ENCODE assay signal across 23 mouse cellular contexts in the genomic region with DNA sequence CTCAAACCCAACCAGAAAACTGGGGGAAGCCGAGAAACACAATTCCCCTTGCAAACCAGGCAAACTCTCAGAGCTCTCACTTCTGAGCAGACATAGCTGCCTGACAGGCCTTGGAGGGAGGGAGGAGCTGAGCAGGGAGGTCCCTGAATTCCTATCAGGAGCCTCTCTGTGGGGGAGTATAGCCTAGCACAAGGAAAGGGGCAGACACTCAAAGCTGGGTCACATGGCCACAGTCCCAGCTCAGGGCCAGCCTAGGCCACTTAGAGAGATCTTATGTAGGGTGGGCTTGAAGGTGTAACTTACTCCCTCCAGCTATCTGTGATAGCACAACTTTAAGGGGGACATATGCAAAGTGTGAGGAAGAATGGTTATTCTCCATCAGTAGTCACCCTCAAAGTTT. TPM values are rescaled to one million over a fixed set of nuclear protein-coding genes. Genes with fewer than 3 reads are reported as not detected.
DNase-seq lines count a peak whose midpoint lies in the region; ATAC-seq lines count a peak whose summit lies in the region.
"Had no signal": no experiment of that assay in that cellular context is flagged by ENCODE, and none has a peak within 500 bp of the region (broad histone marks: within the 10 kb centered on the region; RNA-seq: fewer than 3 reads in every experiment).

No protein-coding gene starts in this region.

- 0 out of 2 replicates have a peak, but pooled peaks cover 3% of the 10 kb centered on the region for H3K36me3 ChIP-seq in kidney, embryonic 15.5 days
- H3K36me3 ChIP-seq: limb, embryonic 10.5 days had no signal

- no peak overlapping the region for H3K4me3 ChIP-seq in kidney, embryonic 15.5 days (replicated peaks)
- H3K4me3 ChIP-seq: forebrain, embryonic 13.5 days; limb, embryonic 10.5 days; neural tube, embryonic 13.5 days had no signal

- WGBS in kidney, embryonic 15.5 days, result 25% methylated on average over 1 of the region's 1 CpGs

- no peaks in the 10 kb centered on the region for H3K9me3 ChIP-seq in kidney, embryonic 15.5 days (replicated peaks)
- H3K9me3 ChIP-seq: forebrain, embryonic 13.5 days; limb, embryonic 10.5 days; neural tube, embryonic 13.5 days had no signal

- no peak for DNase-seq in kidney, adult 18-20 months
- peak; percentile 9 for DNase-seq in ovary, postnatal 36 days (ENCODE audit: low spot score)
- DNase-seq in ovary, postnatal 14 days (ENCODE audit: low spot score), result no peak
- peak; percentile 32 for DNase-seq in embryo, embryonic 9.5 days (ENCODE audit: extremely low spot score)
- DNase-seq in mesoderm, embryonic 11.5 days (ENCODE audit: low read depth, low spot score), result peak; percentile 33
- DNase-seq in layer of hippocampus, adult 9-10 months (ENCODE audit: low spot score), result no peak
- DNase-seq: adrenal gland, postnatal 25 days; cerebellum, adult 18-20 months; gastrocnemius, postnatal 14 days; heart, postnatal 14 days; layer of hippocampus, postnatal 36 days; lung, adult 2 months; right cerebral cortex, postnatal 4 days; thymus, postnatal 25 days had no signal

- no peak overlapping the region for H3K4me2 ChIP-seq in kidney, embryonic 15.5 days
- H3K4me2 ChIP-seq: forebrain, embryonic 13.5 days; liver, embryonic 11.5 days; neural tube, embryonic 13.5 days had no signal

- 0 out of 2 replicates have a peak, but pooled peaks cover 3% of the 10 kb centered on the region for H3K4me1 ChIP-seq in kidney, embryonic 15.5 days
- H3K4me1 ChIP-seq: forebrain, embryonic 13.5 days; neural tube, embryonic 13.5 days had no signal

- ATAC-seq in kidney, embryonic 15.5 days (replicated peaks; ENCODE audit: low FRiP score), result peak; percentile 84
- ATAC-seq: activated CD4-positive, CD25-positive, alpha-beta regulatory T cell, adult 4 months; forebrain, embryonic 13.5 days; intestine, embryonic 16.5 days had no signal

- no peak overlapping the region for H3K27ac ChIP-seq in kidney, embryonic 15.5 days
- H3K27ac ChIP-seq: forebrain, embryonic 13.5 days; limb, embryonic 10.5 days; macrophage; neural tube, embryonic 13.5 days had no signal

- no peaks in the 10 kb centered on the region for H3K27me3 ChIP-seq in kidney, embryonic 15.5 days
- H3K27me3 ChIP-seq: forebrain, embryonic 13.5 days; neural tube, embryonic 13.5 days had no signal

- no peak overlapping the region for H3K9ac ChIP-seq in kidney, embryonic 15.5 days
- H3K9ac ChIP-seq: forebrain, embryonic 13.5 days; neural tube, embryonic 13.5 days had no signal

RNA-seq across cellular contexts. Expression of gene Gata3, which starts 46.1 kb away (rescaled TPM):
- 98.5 and 108 TPM in 2 replicates for polyA plus RNA-seq in kidney, embryonic 15.5 days (2015; fragmentation: Nextera tagmentation; extraction: Ambion mirVana)
- polyA plus RNA-seq: macrophage had no signal

RNA-seq across cellular contexts. Expression of gene 9230102O04Rik, which starts 46.6 kb away (rescaled TPM):
- polyA plus RNA-seq in kidney, embryonic 15.5 days (2015; fragmentation: Nextera tagmentation; extraction: Ambion mirVana), result 4.9 and 6.2 TPM in 2 replicates
- polyA plus RNA-seq: forebrain, embryonic 13.5 days; intestine, embryonic 16.5 days; liver, embryonic 11.5 days; lung, adult 2 months; macrophage; neural tube, embryonic 13.5 days; testis, adult 2 months had no signal

RNA-seq across cellular contexts. Expression of gene 4930412O13Rik, which starts 54.9 kb away (rescaled TPM):
- polyA plus RNA-seq in kidney, embryonic 15.5 days (2015; fragmentation: Nextera tagmentation; extraction: Ambion mirVana), result 2.8 and 3.0 TPM in 2 replicates
- polyA plus RNA-seq: forebrain, embryonic 13.5 days; intestine, embryonic 16.5 days; liver, embryonic 11.5 days; lung, adult 2 months; macrophage had no signal

Comparison
In these comparisons a context has a peak if more than half of its experiments do, and no peak if none do; other contexts are left out.
1. DNase-seq: peak in ovary, postnatal 36 days (single experiment), embryo, embryonic 9.5 days (single experiment) and mesoderm, embryonic 11.5 days (single experiment); none in kidney, adult 18-20 months (single experiment), ovary, postnatal 14 days (single experiment) and layer of hippocampus, adult 9-10 months (single experiment).